Mouse (Mus musculus) fat pad, adult 2 months (tissue): Measurements from ENCODE around the gene Ap5s1.

Experiments used
- DNase-seq: peaks from one replicate; pipeline ENCODE4 v3.0.0-alpha.2; 2011; ENCODE audit warnings: low read depth, low spot score; ENCODE audit errors: extremely low read depth

Ap5s1 gene

GRCm38 (mm10) chr2:131206778-131207177 lies at the start of gene Ap5s1:
Gene Ap5s1, plus strand, starts transcription at chr2:131207078.
- no peak for DNase-seq

- no peak for DNase-seq
These were observed 47.4 kb upstream of the Ap5s1 start for GRCm38 (mm10) chr2:131159491-131159910.

GRCm38 (mm10) chr2:131159938-131160581 lies 46.8 kb upstream of the Ap5s1 start, which contains the start of gene 1700037H04Rik:
Gene 1700037H04Rik, minus strand, starts transcription at chr2:131160081.
- peak; percentile 74 for DNase-seq

- DNase-seq, result no peak
These were observed 46.2 kb upstream of the Ap5s1 start for GRCm38 (mm10) chr2:131160671-131161111.

GRCm38 (mm10) chr2:131163924-131164323 lies 43.0 kb upstream of the Ap5s1 start:
- DNase-seq, result no peak

GRCm38 (mm10) chr2:131166172-131166571 lies 40.7 kb upstream of the Ap5s1 start:
- no peak for DNase-seq

GRCm38 (mm10) chr2:131167984-131168383 lies 38.9 kb upstream of the Ap5s1 start:
- no peak for DNase-seq

GRCm38 (mm10) chr2:131168914-131169313 lies 38.0 kb upstream of the Ap5s1 start:
- no peak for DNase-seq

GRCm38 (mm10) chr2:131170936-131171335 lies 35.9 kb upstream of the Ap5s1 start:
- no peak for DNase-seq

- DNase-seq, result no peak
These were observed 35.3 kb upstream of the Ap5s1 start for GRCm38 (mm10) chr2:131171401-131172104.

GRCm38 (mm10) chr2:131172322-131172721 lies 34.6 kb upstream of the Ap5s1 start:
- DNase-seq, result no peak

GRCm38 (mm10) chr2:131174700-131175099 lies 32.2 kb upstream of the Ap5s1 start:
- DNase-seq, result no peak

- DNase-seq, result no peak
These were observed 31.5 kb upstream of the Ap5s1 start for GRCm38 (mm10) chr2:131175286-131175944.

- no peak for DNase-seq
These were observed 31.0 kb upstream of the Ap5s1 start for GRCm38 (mm10) chr2:131175945-131176309.

- DNase-seq, result peak; percentile 88
These were observed 30.4 kb upstream of the Ap5s1 start for GRCm38 (mm10) chr2:131176491-131176890.

- no peak for DNase-seq
These were observed 28.9 kb upstream of the Ap5s1 start for GRCm38 (mm10) chr2:131177932-131178331.

- DNase-seq, result no peak
These were observed 28.0 kb upstream of the Ap5s1 start for GRCm38 (mm10) chr2:131178828-131179245.

- DNase-seq, result no peak
These were observed 27.5 kb upstream of the Ap5s1 start for GRCm38 (mm10) chr2:131179246-131179886.

- no peak for DNase-seq
These were observed 26.8 kb upstream of the Ap5s1 start, which contains the start of gene Cenpb for GRCm38 (mm10) chr2:131179990-131180587. Gene Cenpb, minus strand, starts transcription at chr2:131180067.

GRCm38 (mm10) chr2:131186343-131186742 lies 20.5 kb upstream of the Ap5s1 start:
- DNase-seq, result no peak
